Mouse (Mus musculus) CD4-positive, CD25-positive, alpha-beta regulatory T cell, adult 4 months (primary cell): ENCODE results near the gene Rufy2. TPM values are rescaled to one million over a fixed set of nuclear protein-coding genes. Genes with fewer than 3 reads are reported as not detected.
A peak's percentile ranks its signal among the peaks of the same experiment; 100 is the strongest.

Experiments
- ATAC-seq: one replicate; pipeline ENCODE4 v1.8.0; 2017
- polyA plus RNA-seq, 2 experiments: library from polyadenylated mRNA; unstranded; fragments of 100-300 nt; shearing (Covaris generic); gene quantifications; one replicate each; pipeline ENCODE4 v1.2.1; 2017

The Rufy2 gene
- polyA plus RNA-seq, 2 experiments from 2014 or later: 41.0 to 52.8 TPM

DNA sequence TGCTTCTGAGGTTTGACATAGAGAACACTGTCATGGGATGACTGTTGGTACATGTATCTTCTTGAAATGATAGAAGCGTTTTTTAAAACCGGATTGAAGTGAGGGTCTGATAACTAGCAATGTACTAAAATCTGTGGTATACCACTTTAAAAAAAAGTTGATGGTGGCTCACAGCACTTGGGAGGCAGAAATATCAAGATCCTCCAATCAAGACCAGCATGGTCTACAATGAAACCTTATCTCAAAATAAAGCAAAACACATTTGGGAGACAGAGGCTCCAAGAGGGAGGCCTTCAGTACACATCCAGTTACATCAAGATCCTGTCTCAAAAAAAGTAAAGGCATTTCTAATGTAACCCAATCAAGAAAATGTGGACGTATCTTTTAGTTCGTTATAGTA lies 41.7 kb downstream of the Rufy2 start:
- ATAC-seq: no peak

DNA sequence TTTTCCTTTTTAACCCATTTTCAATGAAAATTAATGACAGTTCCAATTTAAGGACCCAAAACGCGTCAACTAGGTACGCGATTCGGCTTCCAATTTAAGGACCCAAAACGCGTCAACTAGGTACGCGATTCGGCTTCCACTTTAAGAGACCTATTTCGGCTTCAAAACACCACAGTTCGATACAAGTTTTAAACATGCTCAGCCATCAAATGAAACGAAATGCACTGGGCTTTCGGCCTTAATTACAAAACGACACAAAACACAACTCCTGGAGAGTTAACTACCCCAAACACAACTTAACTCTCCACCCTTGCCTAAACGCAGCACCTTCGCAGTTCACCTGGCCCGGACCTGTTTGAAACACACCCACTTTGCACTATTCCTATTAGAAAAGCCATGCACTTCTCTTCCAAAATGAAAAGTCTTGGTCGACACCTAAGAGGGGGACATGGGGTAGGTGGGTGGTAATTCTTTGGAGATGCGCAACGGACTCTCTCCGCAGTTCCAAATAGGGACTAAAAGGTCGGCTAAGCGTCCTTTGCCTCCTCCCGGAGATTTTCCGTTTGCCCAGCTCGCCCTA lies 42.6 kb downstream of the Rufy2 start:
- ATAC-seq: no peak

DNA sequence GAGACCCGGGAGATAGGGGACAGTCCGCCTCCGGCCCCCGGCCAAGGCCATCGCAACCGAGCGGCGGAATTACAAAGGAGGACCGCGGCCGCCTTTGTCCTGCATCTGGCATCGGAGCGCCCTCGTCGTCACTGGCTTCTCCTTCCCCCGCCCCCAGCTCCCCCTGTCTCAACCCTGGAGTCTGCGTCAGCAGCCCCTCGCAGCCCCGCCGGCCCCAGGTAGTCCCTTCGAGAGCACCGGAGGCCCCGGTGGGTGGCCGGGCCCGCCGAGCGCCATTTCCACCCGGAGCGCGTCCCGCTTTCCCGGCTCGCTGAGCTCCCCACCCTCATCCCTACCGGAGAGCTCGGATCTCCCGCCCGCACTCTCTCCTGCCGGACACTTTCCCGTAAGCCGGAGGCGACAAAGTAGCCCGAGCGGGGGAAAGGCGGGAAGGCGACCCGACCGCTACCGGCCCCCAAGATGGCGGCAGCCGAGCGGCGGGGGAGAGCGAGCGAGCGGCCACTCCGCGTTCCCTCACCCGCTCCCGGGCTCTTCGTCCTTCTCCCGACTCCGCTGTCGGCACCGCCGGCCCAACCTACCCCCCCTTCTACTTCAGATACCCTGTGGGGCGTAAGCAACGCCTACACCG lies 43.2 kb downstream of the Rufy2 start:
- peak; percentile 28 for ATAC-seq

DNA sequence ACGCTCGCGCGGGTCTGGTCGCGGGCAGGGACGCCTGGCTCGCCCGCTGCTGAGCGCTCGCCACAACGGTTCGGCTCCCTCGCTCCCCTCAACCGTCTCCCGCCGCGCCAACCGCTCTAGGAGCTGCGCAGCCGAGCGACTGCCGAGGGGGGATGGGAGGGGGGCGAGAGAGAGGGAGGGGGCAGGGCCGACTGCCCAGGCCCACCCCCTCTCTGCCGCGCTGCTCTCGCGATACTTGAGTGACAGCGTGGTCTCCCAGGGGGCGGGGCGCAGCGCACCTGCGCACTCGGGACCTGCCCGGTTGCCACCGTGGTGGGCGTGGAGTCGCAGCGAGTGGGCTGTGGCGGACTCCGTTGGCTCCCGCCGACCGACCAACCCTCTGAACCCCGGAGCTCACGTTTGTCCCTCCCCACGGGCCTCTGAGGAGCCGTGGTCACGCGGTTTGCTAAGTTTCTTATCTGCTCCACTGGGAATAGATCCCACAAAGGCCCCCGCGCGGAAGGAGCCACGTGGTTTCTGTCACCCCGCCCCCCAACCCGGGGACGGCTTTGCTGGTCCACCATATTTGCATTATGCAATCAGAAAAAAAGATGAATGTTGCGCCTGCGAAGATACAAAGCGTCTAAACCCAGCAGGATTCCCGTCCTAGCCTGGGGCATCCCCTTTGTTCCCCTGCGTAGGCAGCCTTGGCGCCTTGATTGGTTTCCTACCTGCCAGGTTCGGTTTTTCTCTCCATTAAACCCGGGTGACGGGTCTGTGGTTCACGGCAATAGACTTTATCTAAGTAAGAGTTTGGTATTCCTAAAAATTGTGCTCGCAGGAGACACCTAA lies 43.9 kb downstream of the Rufy2 start, which contains the start of the genes Hnrnph3 and Pbld2:
TSS of gene Hnrnph3 (minus strand) at position 469 of the 831 bp plus-strand sequence.
TSS of gene Pbld2 (plus strand) at position 567 of the 831 bp plus-strand sequence.
- ATAC-seq: peak; percentile 85

DNA sequence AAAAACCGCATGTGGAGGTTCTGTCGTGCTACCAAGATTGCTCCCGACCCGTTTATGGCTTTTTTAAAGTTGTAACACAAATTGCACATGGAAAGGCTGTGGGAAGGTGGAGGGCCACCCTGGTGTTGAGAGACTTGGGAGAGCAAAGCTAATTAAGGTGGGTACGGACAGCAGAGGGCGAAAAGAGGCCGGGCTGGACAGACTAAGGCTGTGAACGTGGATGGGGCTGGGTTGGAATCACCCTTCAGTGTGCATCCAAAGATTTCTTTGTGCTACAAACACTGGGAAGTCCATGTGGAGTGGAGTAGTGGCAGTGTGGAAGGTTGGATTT lies 44.5 kb downstream of the Rufy2 start:
- no peak for ATAC-seq

DNA sequence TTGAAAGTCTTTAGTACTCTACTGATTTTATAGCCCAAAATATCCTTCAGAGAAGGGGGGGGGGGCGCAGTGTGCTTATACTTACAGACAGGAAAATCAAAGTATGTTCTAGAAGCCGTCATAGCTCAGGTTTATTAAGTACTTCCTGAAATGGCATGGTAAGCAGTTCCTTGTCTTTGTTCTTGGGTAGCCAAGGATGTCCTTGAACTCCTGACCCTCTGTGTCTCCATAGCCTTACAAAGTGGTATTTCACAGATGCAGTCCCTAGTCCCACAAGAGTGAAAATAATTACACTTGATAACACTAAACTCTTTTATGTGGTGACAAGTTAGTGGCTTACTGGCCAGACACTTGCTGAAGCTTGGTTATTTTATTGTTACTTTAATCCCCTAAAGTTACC lies 45.0 kb downstream of the Rufy2 start:
- no peak for ATAC-seq

DNA sequence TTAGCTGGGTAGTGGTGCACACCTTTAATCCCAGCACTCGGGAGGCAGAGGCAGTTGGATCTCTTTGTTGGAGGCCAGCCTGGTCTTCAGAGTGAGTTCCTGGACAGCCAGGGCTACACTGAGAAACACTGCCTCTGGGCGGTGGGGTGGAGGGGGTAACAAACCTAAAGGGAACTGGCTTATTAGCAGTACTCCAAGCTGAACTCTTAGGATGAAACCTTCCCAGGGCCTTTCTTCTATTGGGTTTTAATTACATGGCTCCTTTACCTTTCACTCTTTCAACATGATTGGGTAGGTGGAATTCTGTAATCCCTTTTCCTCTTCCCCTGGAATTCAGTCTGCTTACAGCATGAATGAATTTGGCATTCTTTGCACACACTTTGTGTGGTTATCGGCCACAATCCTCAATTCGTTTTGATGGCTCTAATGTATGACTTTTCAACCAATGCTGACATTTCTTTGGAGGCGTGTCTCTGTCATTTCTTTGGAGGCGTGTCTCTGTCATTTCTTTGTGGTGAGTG lies 45.5 kb downstream of the Rufy2 start:
- no peak for ATAC-seq

DNA sequence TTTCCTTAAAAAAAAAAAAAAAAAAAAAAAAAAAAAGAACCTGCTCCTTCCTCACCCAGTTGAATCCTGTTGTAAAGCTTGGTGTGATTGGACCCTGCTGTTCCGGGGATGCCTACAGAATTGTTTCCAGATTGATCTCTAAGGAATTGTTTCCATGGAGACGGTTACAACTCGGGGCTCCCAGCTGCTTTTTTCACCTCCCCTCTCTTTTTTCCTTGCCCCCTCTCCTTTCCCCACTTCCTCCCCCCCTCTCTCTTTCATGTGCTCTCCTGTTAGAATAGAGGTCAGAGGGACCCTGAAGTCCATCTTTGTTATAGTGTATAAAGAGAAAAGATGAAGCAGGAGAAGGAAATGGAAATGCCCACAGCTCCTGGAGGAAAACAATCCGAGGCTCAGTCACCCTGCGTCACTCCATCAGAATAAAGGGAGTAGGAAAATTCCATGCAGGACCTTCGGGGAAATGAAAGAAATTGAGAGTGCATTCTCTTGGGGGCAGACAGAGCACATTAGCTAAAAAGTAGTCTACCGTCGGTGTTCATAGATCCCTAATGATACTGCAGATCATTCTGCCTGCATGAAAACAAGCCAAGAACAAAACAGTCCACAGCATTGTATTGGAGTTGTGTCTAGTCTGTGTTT lies 46.3 kb downstream of the Rufy2 start:
- no peak for ATAC-seq

DNA sequence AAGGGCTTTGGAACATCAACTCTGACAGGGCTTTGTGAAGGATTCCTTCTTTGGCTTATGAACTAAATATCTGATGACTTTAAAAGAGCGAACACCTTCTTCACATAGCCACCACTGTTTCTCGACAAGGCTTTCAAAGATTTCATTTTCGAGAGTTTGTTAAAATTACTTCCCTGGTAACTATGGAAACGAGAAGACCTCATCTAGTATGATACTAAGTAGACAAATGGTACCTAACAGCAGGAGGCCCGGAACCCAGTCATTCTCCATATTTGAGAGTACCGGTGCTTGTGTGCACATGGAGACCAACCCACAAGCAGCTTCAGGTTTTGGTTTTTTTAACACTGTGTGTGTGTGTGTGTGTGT lies 46.8 kb downstream of the Rufy2 start:
- ATAC-seq: no peak

DNA sequence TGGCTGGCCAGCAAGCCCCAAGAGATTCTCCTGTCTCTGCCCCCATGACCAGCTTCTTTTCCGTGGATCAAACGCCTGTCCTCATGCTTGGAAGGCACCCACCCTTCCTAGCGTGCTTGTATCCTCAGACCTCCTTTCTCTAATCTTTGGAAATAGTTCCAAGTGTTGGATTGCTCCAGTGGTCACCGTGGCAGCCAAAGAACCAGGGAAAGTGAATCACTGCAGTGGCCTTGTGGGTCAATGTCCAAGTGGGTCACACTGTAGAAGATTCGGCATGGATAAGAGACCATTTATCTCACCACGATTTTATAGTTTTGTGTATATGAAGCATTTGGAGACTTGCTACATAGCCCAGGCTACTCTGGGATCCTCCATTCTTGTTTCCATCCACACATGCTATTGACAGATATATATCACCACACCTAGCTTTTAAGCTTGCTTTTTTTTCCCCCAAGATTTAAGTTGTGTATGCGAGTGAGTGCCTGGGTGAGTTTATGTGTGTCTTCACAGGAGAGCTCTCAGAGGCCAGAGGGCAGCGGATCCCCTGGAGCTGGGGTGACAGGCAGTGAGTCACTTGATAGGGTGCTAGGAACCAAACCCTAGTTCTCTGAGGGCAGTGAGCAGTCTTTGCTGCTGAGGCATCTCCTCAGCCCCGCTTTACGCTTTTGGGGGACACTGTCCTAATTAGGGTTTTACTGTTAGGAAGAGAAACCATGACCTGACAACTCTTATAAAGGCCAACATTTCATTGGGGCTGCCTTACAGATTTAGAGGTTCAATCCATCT lies 47.5 kb downstream of the Rufy2 start:
- ATAC-seq: no peak

DNA sequence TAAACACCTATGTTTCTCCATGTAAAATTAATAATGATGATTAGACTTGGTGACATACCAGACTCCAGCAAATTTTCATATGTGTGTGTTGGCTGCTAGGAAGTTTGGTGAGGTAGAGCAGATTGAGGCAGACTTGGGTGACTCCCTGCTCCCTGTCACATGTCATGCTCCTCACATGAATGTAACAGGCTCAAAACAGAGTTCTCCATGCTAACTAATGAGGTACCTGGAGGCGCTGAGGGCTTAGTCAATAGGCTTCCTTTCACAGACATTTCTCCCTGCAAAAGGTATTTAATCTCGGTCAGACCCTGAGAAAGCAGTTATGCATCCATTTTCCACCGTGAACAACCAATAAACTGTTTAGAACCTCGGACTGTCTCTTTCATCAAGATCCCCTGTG lies 48.4 kb downstream of the Rufy2 start:
- no peak for ATAC-seq

DNA sequence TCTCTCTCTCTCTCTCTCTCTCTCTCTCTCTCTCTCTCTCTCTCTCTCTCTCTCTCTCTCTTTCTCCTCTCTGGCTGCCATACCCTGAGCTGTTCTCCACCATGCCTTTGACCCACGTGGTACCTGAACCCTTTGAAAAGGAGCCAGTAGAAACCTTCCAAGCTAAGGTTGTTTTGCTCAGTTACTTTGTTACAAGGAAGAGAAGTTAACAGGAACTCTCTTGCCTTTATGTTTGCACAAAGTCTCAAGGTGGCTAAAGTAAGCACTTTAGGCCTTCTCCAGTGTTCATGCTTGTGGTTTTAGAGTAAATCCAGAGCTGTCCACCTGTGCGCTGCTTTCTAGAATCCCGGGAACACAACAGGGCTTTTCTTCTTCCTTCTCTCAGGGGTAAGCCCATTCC lies 52.2 kb downstream of the Rufy2 start:
- ATAC-seq: no peak

DNA sequence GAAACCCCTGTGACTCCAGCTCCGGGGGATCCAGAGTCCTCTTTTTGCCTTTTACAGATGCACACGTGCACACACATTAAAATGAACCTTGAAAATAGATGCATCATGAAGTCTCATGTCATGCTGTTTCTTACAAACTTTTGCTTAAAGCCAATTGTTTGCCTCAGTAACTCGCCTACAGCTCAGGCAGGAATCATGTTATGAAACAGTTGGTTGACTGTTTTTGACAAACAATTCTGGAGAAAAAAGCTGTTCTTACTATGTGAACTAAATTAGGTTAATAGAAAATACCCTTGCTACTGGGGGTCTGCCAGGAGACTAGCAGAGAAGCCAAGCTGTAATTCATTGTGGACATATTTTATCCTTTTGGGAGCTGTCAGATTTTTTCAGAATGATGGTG lies 52.9 kb downstream of the Rufy2 start:
- no peak for ATAC-seq

DNA sequence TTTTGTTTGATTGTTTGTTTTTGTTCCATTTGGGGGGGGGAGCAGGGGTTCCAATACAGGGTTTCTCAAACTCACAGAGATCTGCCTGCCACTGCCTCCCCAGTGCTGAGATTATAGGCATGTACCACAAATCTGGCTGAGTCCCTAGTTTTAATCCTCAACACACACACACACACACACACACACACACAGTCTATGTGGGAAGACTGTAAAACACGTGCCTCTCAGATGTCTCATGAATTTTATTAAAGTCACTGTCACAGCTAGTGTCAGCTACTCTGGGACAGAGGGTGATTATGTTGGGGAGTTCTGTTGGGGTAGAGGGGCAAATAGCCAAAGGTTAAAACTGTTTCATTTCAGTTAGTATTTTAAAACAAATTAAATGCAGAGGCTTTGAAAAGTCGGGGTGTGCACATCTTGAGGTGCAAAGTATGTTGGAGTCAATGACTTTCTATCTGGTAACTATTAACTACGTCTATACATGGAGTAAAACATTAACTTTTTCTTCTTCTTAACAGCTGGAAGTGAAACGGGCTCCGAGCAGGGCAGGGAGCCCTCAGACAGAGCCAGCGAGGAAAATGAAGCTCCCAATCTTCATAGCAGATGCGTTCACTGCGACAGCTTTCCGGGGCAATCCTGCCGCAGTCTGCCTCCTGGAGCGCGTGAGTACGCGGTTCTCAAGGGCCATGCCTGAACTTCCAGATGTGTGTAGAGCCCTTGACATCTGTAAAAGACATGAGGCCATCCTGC lies 58.7 kb downstream of the Rufy2 start:
- no peak for ATAC-seq

DNA sequence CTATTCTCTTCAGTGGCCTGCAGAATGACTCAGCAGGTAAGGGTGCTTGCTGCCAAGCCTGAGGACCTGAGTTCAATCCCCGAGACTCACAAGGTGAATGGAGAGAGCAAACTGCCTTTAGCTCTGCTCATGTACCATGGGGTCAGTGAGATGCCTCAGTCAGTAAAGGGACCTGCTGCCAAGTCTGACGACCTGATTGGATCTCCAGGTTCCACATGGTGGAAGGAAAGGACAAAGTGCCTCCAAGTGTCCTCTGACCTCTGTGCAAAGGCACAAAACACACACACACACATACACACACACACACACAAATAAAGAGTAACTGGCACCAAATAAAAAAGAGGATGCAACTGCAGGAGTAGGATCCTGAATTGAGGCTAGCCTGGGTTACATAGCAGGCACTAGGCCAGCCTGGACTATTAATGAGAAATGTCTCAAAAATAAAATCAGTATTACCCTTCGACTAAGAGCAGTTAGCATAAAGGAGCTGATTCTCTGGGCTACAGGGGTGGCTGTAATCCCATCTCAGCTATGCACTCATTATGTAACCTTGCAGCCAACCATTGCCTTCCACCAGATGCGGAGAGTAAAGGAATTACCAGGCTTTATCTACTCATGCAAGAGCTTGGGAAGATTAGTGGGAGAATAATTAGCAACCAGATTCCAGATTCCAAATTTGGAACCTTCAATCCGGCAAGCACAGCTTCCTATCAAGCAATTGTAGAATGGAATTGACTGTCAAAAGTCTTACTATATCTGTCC lies 60.0 kb downstream of the Rufy2 start:
- ATAC-seq: no peak

DNA sequence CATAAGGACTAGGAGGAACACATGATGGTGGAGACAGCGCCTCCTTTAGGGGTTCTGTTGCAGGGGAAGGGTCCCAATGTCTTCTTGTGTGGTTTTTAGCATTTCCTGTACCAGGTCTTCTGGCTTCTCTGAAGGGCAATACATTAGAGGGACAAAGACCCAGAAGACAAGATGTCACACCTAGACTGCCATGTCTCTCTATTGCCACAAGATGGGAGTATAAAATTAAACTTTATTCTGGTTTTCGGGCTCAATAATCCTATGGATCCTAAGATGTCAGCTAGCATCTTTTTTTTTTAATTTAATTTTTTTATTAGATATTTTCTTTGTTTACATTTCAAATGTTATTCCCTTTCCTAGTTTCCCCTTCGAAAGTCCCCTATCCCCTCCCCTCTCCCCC lies 63.1 kb downstream of the Rufy2 start:
- no peak for ATAC-seq

DNA sequence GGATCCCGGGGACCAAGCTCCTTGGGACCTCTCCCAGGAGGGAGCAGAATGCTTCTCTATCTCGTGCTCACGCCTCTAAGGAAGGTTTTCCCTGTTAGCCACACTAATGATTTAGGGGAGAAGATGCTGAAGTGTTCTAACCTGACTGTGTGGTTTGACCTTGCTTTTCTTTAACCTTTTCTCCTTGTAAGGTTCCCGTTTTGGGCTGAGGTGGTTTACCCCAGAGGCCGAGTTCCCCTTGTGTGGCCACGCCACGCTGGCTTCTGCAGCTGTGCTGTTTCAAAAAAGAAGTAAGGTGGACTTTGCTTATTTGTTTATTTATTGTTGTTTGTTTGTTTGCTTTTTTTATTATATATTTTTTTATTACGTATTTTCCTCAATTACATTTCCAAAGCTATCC lies 67.7 kb downstream of the Rufy2 start:
- ATAC-seq: no peak

DNA sequence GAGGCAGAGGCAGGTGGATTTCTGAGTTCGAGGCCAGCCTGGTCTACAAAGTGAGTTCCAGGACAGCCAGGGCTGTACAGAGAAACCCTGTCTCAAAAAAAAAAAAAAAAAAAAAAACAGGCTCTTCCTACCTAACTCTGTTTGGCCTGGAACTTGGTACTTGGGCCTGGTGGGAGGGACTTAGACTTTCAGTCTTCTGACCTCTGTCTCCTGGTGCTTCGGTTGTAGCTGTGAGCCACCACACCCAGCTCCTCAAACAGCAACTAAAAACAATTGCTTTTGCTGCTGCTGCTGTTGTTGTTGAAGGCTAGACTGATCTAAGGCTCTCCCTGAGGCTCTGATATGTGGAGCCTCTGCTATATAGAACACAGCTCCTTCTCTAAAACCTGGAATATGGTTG lies 69.1 kb downstream of the Rufy2 start:
- no peak for ATAC-seq

DNA sequence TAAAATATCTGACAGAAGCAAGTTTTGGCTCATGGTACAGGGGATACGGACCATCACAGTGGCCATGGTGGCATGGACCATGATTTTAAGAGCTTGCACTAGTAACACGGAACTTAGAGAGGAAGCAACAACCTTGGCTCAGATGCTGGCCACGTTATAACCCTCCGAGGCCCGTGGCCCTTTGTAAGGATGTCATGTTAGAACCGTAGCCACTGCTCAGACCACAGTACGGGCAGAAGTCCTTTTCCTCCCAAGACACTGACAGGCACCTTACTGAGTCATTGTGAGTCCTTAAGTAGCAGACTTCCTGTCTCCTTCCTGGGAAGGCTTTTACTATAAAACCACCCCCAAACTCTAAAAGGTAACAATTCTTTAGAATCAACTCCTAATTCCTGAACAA lies 71.2 kb downstream of the Rufy2 start:
- no peak for ATAC-seq

DNA sequence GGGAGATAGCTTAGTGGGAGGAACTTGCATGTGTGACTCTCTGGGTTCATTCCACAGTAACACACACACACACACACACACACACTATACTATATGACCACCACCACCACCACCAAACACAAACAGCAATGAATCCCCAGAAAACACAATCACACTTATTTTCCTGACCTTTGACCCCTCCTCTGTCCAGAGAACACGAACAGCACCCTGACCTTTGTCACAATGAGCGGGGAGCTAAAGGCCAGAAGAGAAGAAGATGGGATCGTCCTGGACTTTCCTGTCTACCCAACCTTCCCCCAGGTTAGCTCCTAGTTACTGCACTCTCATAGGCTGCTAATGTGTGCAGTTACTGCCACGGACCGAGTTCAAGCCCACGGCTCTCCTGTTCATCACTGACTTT lies 72.0 kb downstream of the Rufy2 start:
- ATAC-seq: no peak

DNA sequence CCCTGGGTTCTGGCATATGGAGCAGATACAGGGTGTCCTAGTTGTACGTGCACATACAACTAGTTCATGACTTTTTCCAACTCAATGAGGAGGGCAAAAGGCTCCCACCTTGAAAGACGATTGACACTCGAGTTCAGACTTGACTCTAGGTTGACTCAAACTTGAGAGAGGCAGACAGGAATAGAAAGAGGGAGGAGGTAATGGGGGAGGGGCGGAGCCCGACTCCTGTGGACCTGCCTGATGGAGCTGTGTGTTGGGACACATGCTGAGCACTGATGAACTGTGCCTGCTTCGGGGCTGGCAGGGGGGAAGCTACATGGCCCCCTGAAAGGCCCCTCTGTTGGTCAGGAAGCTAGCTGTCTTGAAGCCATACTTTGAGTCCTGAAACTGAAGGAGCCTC lies 73.0 kb downstream of the Rufy2 start:
- ATAC-seq: no peak
